Mouse (Mus musculus): Measurements from ENCODE around the gene Kcna7. TPM values are rescaled to one million over a fixed set of nuclear protein-coding genes. Genes with fewer than 3 reads are reported as not detected.
A peak's percentile ranks its signal among the peaks of the same experiment; 100 is the strongest.

Gene Kcna7
- polyA plus RNA-seq, 1 experiment from 2014 or later: not detected

DNA sequence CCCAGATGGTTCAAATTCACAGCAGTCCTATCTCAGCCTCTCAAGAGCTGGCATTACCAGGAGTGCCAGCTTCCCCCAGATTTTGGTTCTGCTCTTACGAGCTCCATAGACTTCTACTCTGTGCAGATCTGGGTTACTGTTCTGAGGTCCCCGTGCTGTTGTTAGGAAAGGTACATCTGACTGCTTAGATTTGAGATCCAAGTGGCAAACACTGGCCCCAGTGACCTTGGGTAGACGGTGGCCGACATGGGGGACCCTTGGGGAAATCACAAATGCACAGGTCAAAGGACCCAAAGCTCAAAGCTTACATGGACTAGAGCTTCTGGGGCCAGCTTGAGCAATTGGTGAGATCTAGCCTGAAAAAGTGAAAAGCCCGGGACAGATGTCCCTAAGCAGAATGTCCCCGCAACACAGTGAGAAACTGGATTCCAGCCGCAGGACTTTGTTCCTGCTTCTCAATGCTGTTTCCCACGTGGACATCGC lies 51.3 kb downstream of the Kcna7 start:
- Histone ChIP-seq H3K9me3 (no peaks in the 10 kb centered on the region), H3K36me3 (peaks cover 33% of the 10 kb centered on the region), H3K4me1 (replicated peaks) (peaks cover 39% of the 10 kb centered on the region), H3K4me2 (peak overlapping the region; percentile 87), H3K27me3 (no peaks in the 10 kb centered on the region), H3K9ac (peak overlapping the region; percentile 86; the same call in 1 of the 2 replicates), H3K27ac (replicated peaks) (peak overlapping the region; percentile 95), H3K4me3 (peak overlapping the region; percentile 77)
- ATAC-seq (ENCODE audit: low FRiP score, low read depth): no peak
- WGBS: 49% methylated on average over 9 of the region's 9 CpGs

- Histone ChIP-seq H3K4me1 (replicated peaks) (peaks cover 39% of the 10 kb centered on the region), H3K27ac (replicated peaks) (peak overlapping the region; percentile 95), H3K9me3 (no peaks in the 10 kb centered on the region), H3K36me3 (peaks cover 33% of the 10 kb centered on the region), H3K4me3 (peak overlapping the region; percentile 77), H3K9ac (peak overlapping the region; percentile 86), H3K4me2 (peak overlapping the region; percentile 87), H3K27me3 (no peaks in the 10 kb centered on the region)
- WGBS: 61% methylated on average over 10 of the region's 10 CpGs
- no peak for ATAC-seq (ENCODE audit: low FRiP score, low read depth)
These were observed 52.0 kb downstream of the Kcna7 start for GRCm38 (mm10) chr7:45457204-45458060.

DNA sequence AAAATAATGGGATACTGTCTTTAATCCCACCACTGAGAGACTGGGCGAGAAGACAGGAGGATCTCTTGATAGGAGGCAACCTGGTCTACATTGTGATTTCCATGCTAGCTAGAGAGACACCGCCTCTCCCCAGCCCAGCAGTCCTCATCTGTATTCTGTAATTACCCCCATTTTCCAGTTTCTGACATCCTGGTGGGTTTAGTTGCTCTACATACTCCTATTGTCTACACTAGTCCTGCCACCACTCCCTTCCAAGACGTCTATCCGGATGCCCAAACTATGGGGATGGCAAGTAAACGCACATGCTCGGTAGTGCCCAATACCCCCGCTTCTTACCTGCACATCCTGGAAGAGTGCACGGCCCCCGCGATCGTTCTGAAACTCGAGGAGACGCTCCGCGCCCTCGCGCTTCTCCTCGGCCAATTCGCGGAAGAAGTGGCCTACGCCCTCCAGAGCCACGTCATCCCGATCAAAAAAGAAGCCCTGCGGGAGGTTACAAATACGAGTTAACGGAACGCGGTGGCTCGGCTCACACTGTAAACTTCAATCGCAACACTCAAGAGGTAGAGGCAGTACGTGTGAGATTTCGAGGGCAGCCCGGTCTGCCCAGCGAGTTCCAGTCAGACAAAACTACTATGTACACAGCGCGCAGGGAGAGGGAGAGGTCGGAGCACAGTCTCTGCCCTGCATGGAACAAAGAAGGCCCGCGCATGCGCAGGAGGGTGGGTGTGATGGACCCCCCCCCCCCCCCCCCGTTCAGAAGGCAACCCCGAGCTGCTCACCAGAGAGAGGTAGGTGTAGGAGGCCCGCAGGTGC lies 53.5 kb downstream of the Kcna7 start:
- Histone ChIP-seq H3K4me2 (peak overlapping the region; percentile 87), H3K36me3 (peaks cover 27% of the 10 kb centered on the region), H3K9ac (peak overlapping the region; percentile 86), H3K4me1 (replicated peaks) (peaks cover 44% of the 10 kb centered on the region), H3K27me3 (no peaks in the 10 kb centered on the region), H3K9me3 (no peaks in the 10 kb centered on the region), H3K27ac (replicated peaks) (peak overlapping the region; percentile 95), H3K4me3 (peak overlapping the region; percentile 77)
- WGBS: under 1% methylated on average over 40 of the region's 43 CpGs
- ATAC-seq (ENCODE audit: low FRiP score, low read depth): peak; percentile 71; the same call in 1 of the 2 replicates

Small RNAs within 50 kb of the gene (microRNA-seq; reads per million reads assigned to microRNA genes)
- gene Gm22133: not detected

Other genes with a start within 250 kb of the Kcna7 start
- gene Slc17a7, start 241.7 kb upstream of the Kcna7 start, polyA plus RNA-seq (2015; fragmentation: Nextera tagmentation; extraction: Ambion mirVana): 0.71 and 1.5 TPM in 2 replicates
- not detected in 2 replicates for gene Gfy, start 226.1 kb upstream of the Kcna7 start, polyA plus RNA-seq (2015; fragmentation: Nextera tagmentation; extraction: Ambion mirVana)
- 0.71 and 3.2 TPM in 2 replicates for gene Pth2, start 224.7 kb upstream of the Kcna7 start, polyA plus RNA-seq (2015; fragmentation: Nextera tagmentation; extraction: Ambion mirVana)
- gene Ccdc155, start 200.8 kb upstream of the Kcna7 start, polyA plus RNA-seq (2015; fragmentation: Nextera tagmentation; extraction: Ambion mirVana): 0.57 and 0.77 TPM in 2 replicates
- 10.8 and 11.9 TPM in 2 replicates for gene Dkkl1, start 193.5 kb upstream of the Kcna7 start, polyA plus RNA-seq (2015; fragmentation: Nextera tagmentation; extraction: Ambion mirVana)
- 54.2 and 69.9 TPM in 2 replicates for gene Tead2, start 189.9 kb upstream of the Kcna7 start, polyA plus RNA-seq (2015; fragmentation: Nextera tagmentation; extraction: Ambion mirVana)
- gene Cd37, start 166.5 kb upstream of the Kcna7 start, polyA plus RNA-seq (2015; fragmentation: Nextera tagmentation; extraction: Ambion mirVana): 1.4 and 1.7 TPM in 2 replicates
- gene Slc6a16, start 164.6 kb upstream of the Kcna7 start, polyA plus RNA-seq (2015; fragmentation: Nextera tagmentation; extraction: Ambion mirVana): 0.62 and 1.3 TPM in 2 replicates
- gene Slc6a21, start 128.1 kb upstream of the Kcna7 start, polyA plus RNA-seq (2015; fragmentation: Nextera tagmentation; extraction: Ambion mirVana): 0.16 TPM in 1 of 2 replicates, not detected in the other
- gene Trpm4, start 71.9 kb upstream of the Kcna7 start, polyA plus RNA-seq (2015; fragmentation: Nextera tagmentation; extraction: Ambion mirVana): 11.3 TPM in 2 replicates
- gene Hrc, start 70.4 kb upstream of the Kcna7 start, polyA plus RNA-seq (2015; fragmentation: Nextera tagmentation; extraction: Ambion mirVana): 0.65 and 0.68 TPM in 2 replicates
- gene Ppfia3, start 38.6 kb upstream of the Kcna7 start, polyA plus RNA-seq (2015; fragmentation: Nextera tagmentation; extraction: Ambion mirVana): 29.9 and 32.1 TPM in 2 replicates
- gene Lin7b, start 35.1 kb upstream of the Kcna7 start, polyA plus RNA-seq (2015; fragmentation: Nextera tagmentation; extraction: Ambion mirVana): 33.7 and 38.7 TPM in 2 replicates
- gene Snrnp70, start 9.9 kb upstream of the Kcna7 start, polyA plus RNA-seq (2015; fragmentation: Nextera tagmentation; extraction: Ambion mirVana): 179 and 183 TPM in 2 replicates
- 0.17 TPM in 1 of 2 replicates, not detected in the other for gene Ntf5, start 8.0 kb downstream of the Kcna7 start, polyA plus RNA-seq (2015; fragmentation: Nextera tagmentation; extraction: Ambion mirVana)
- gene Lhb, start 15.2 kb downstream of the Kcna7 start, polyA plus RNA-seq (2015; fragmentation: Nextera tagmentation; extraction: Ambion mirVana): 0.92 and 2.0 TPM in 2 replicates
- gene Gys1, start 29.2 kb downstream of the Kcna7 start, polyA plus RNA-seq (2015; fragmentation: Nextera tagmentation; extraction: Ambion mirVana): 23.4 and 25.1 TPM in 2 replicates
- 108 and 110 TPM in 2 replicates for gene Ruvbl2, start 32.4 kb downstream of the Kcna7 start, polyA plus RNA-seq (2015; fragmentation: Nextera tagmentation; extraction: Ambion mirVana)
- 5,657 and 5,762 TPM in 2 replicates for gene Ftl1, start 54.2 kb downstream of the Kcna7 start, polyA plus RNA-seq (2015; fragmentation: Nextera tagmentation; extraction: Ambion mirVana)
- 245 and 250 TPM in 2 replicates for gene Bax, start 61.2 kb downstream of the Kcna7 start, polyA plus RNA-seq (2015; fragmentation: Nextera tagmentation; extraction: Ambion mirVana)
- gene Tulp2, start 76.2 kb downstream of the Kcna7 start, polyA plus RNA-seq (2015; fragmentation: Nextera tagmentation; extraction: Ambion mirVana): 0.13 and 0.30 TPM in 2 replicates
- not detected in 2 replicates for gene Gm45808, start 81.2 kb downstream of the Kcna7 start, polyA plus RNA-seq (2015; fragmentation: Nextera tagmentation; extraction: Ambion mirVana)
- 4.5 and 4.6 TPM in 2 replicates for gene Dhdh, start 83.2 kb downstream of the Kcna7 start, polyA plus RNA-seq (2015; fragmentation: Nextera tagmentation; extraction: Ambion mirVana)
- 137 TPM in 2 replicates for gene Nucb1, start 104.8 kb downstream of the Kcna7 start, polyA plus RNA-seq (2015; fragmentation: Nextera tagmentation; extraction: Ambion mirVana)
- gene Ppp1r15a, start 120.6 kb downstream of the Kcna7 start, polyA plus RNA-seq (2015; fragmentation: Nextera tagmentation; extraction: Ambion mirVana): 13.8 and 14.4 TPM in 2 replicates
- 2.5 and 3.3 TPM in 2 replicates for gene Plekha4, start 120.7 kb downstream of the Kcna7 start, polyA plus RNA-seq (2015; fragmentation: Nextera tagmentation; extraction: Ambion mirVana)
- 0.18 and 0.26 TPM in 2 replicates for gene Hsd17b14, start 149.2 kb downstream of the Kcna7 start, polyA plus RNA-seq (2015; fragmentation: Nextera tagmentation; extraction: Ambion mirVana)
- 22.2 and 22.7 TPM in 2 replicates for gene Bcat2, start 164.5 kb downstream of the Kcna7 start, polyA plus RNA-seq (2015; fragmentation: Nextera tagmentation; extraction: Ambion mirVana)
- gene Fgf21, start 209.8 kb downstream of the Kcna7 start, polyA plus RNA-seq (2015; fragmentation: Nextera tagmentation; extraction: Ambion mirVana): not detected in 2 replicates
- not detected in 2 replicates for gene Fut1, start 211.6 kb downstream of the Kcna7 start, polyA plus RNA-seq (2015; fragmentation: Nextera tagmentation; extraction: Ambion mirVana)
- gene Izumo1, start 216.2 kb downstream of the Kcna7 start, polyA plus RNA-seq (2015; fragmentation: Nextera tagmentation; extraction: Ambion mirVana): 0.08 and 0.09 TPM in 2 replicates
- gene Rasip1, start 221.8 kb downstream of the Kcna7 start, polyA plus RNA-seq (2015; fragmentation: Nextera tagmentation; extraction: Ambion mirVana): 20.2 and 24.3 TPM in 2 replicates
- gene Mamstr, start 234.3 kb downstream of the Kcna7 start, polyA plus RNA-seq (2015; fragmentation: Nextera tagmentation; extraction: Ambion mirVana): 4.0 and 5.2 TPM in 2 replicates